Mouse (Mus musculus): ENCODE measurements around the gene 1700017D01Rik. TPM values are rescaled to one million over a fixed set of nuclear protein-coding genes. Genes with fewer than 3 reads are reported as not detected.

The 1700017D01Rik gene
- polyA plus RNA-seq, 1 experiment = not detected

- no peak for DNase-seq (ENCODE audit: extremely low spot score in 1 of 2, low spot score in 1 of 2)
These were observed 81.2 kb downstream of the 1700017D01Rik start for GRCm38 (mm10) chr19:11049426-11049825.

GRCm38 (mm10) chr19:11048503-11048902, 82.2 kb downstream of the 1700017D01Rik start:
- DNase-seq (ENCODE audit: extremely low spot score in 1 of 2, low spot score in 1 of 2) = no peak

- no peak for DNase-seq (ENCODE audit: extremely low spot score in 1 of 2, low spot score in 1 of 2)
These were observed 82.7 kb downstream of the 1700017D01Rik start for GRCm38 (mm10) chr19:11048009-11048408.

Other genes with a start within 250 kb of the 1700017D01Rik start
- 49.2 and 50.2 TPM in 2 replicates for gene Tmem109, start 248.9 kb downstream of the 1700017D01Rik start, polyA plus RNA-seq (2012; rRNA removed)
- 187 and 207 TPM in 2 replicates for gene Prpf19, start 235.6 kb downstream of the 1700017D01Rik start, polyA plus RNA-seq (2012; rRNA removed)
- 0.06 TPM in 1 of 2 replicates, not detected in the other for gene Zp1, start 210.2 kb downstream of the 1700017D01Rik start, polyA plus RNA-seq (2012; rRNA removed)
- gene Ptgdr2, start 193.7 kb downstream of the 1700017D01Rik start, polyA plus RNA-seq (2012; rRNA removed) = 0.08 and 0.22 TPM in 2 replicates
- gene Ccdc86, start 181.6 kb downstream of the 1700017D01Rik start, polyA plus RNA-seq (2012; rRNA removed) = 5.1 and 5.5 TPM in 2 replicates
- not detected in 2 replicates for gene Ms4a10, start 156.2 kb downstream of the 1700017D01Rik start, polyA plus RNA-seq (2012; rRNA removed)
- 81.7 and 91.9 TPM in 2 replicates for gene Ms4a15, start 137.6 kb downstream of the 1700017D01Rik start, polyA plus RNA-seq (2012; rRNA removed)
- gene Ms4a18, start 112.8 kb downstream of the 1700017D01Rik start, polyA plus RNA-seq (2012; rRNA removed) = not detected in 2 replicates
- gene Ms4a8a, start 49.8 kb downstream of the 1700017D01Rik start, polyA plus RNA-seq (2012; rRNA removed) = not detected in 2 replicates
- gene 1700025F22Rik, start 34.4 kb upstream of the 1700017D01Rik start, polyA plus RNA-seq (2012; rRNA removed) = not detected in 2 replicates
- gene Ms4a13, start 65.9 kb upstream of the 1700017D01Rik start, polyA plus RNA-seq (2012; rRNA removed) = not detected in 2 replicates
- gene Ms4a12, start 101.6 kb upstream of the 1700017D01Rik start, polyA plus RNA-seq (2012; rRNA removed) = not detected in 2 replicates
- gene Ms4a1, start 135.4 kb upstream of the 1700017D01Rik start, polyA plus RNA-seq (2012; rRNA removed) = 0.06 and 0.11 TPM in 2 replicates
- gene Ms4a5, start 153.0 kb upstream of the 1700017D01Rik start, polyA plus RNA-seq (2012; rRNA removed) = not detected in 2 replicates
- gene Ms4a14, start 183.6 kb upstream of the 1700017D01Rik start, polyA plus RNA-seq (2012; rRNA removed) = 0.08 and 0.18 TPM in 2 replicates
- 0.72 and 0.82 TPM in 2 replicates for gene Ms4a7, start 205.3 kb upstream of the 1700017D01Rik start, polyA plus RNA-seq (2012; rRNA removed)
- gene Ms4a4a, start 244.6 kb upstream of the 1700017D01Rik start, polyA plus RNA-seq (2012; rRNA removed) = 0.18 and 0.21 TPM in 2 replicates